Mouse (Mus musculus): ENCODE measurements around the gene Eif2b3. TPM values are rescaled to one million over a fixed set of nuclear protein-coding genes. Genes with fewer than 3 reads are reported as not detected.

Eif2b3 gene
- polyA plus RNA-seq, 1 experiment = 36.3 TPM

GRCm38 (mm10) chr4:117126675-117127290 is 107.6 kb downstream of the Eif2b3 start, which contains the start of gene Tctex1d4:
TSS of gene Tctex1d4 (plus strand) at chr4:117126794.
- TF ChIP-seq POLR2AphosphoS2 (IDR thresholded peaks at IDR 0.05; ENCODE audit: insufficient read length, low read depth) = no peak
- TF ChIP-seq TCF3 (IDR thresholded peaks at IDR 0.05; ENCODE audit: insufficient read length, low read depth) = no peak
- TF ChIP-seq CEBPB (IDR thresholded peaks at IDR 0.05; ENCODE audit: insufficient read depth, poor library complexity, severe bottlenecking) = no peak
- TF ChIP-seq POLR2A (IDR thresholded peaks at IDR 0.05; ENCODE audit: insufficient read length, low read depth) = no peak
- no peak for TF ChIP-seq MYOG (IDR thresholded peaks at IDR 0.05; ENCODE audit: control insufficient read depth in 1 of 3, insufficient read depth in 1 of 3, insufficient read length in 2 of 3, low read depth in 2 of 3)
- no peak for TF ChIP-seq REST (IDR thresholded peaks at IDR 0.05; ENCODE audit: insufficient read depth, insufficient read length)
- no peak for TF ChIP-seq SRF (IDR thresholded peaks at IDR 0.05; ENCODE audit: control insufficient read depth, insufficient read length, low read depth)
- no peak for TF ChIP-seq USF1 (IDR thresholded peaks at IDR 0.05; ENCODE audit: low read depth)
- no peak for TF ChIP-seq E2F4 (IDR thresholded peaks at IDR 0.05; ENCODE audit: insufficient read depth)
- no peak for TF ChIP-seq MAX (IDR thresholded peaks at IDR 0.05; ENCODE audit: low read depth)
- TF ChIP-seq TCF12 (IDR thresholded peaks at IDR 0.05; ENCODE audit: insufficient read depth, poor library complexity, severe bottlenecking) = no peak
- Histone ChIP-seq H3K79me2 (ENCODE audit: control insufficient read depth, insufficient read depth) (peaks cover 7% of the 10 kb centered on the region), H3K4me2 (ENCODE audit: low read depth) (peak within 1 kb of the TSS; percentile 92), H3K27me3 (ENCODE audit: control insufficient read depth, insufficient read depth, insufficient read length) (no peaks in the 10 kb centered on the region), H3ac (ENCODE audit: control insufficient read depth, insufficient read length) (no peak within 1 kb of the TSS), H3K4me3 (peak within 1 kb of the TSS; percentile 20), H3K36me3 (ENCODE audit: control insufficient read depth, insufficient read depth) (peaks cover 9% of the 10 kb centered on the region)

GRCm38 (mm10) chr4:117127991-117128686 is 108.9 kb downstream of the Eif2b3 start:
- peak; percentile 40 for TF ChIP-seq POLR2AphosphoS2 (IDR thresholded peaks at IDR 0.05; ENCODE audit: insufficient read length, low read depth)
- no peak for TF ChIP-seq MYOD1 (IDR thresholded peaks at IDR 0.05; ENCODE audit: control insufficient read depth in 1 of 3, insufficient read length in 2 of 3, low read depth in 2 of 3)
- Histone ChIP-seq H3K4me3 (no peak overlapping the region), H3ac (ENCODE audit: control insufficient read depth, insufficient read length) (no peak overlapping the region), H3K4me2 (ENCODE audit: low read depth) (no peak overlapping the region), H3K27me3 (ENCODE audit: control insufficient read depth, insufficient read depth, insufficient read length) (no peaks in the 10 kb centered on the region), H3K79me2 (ENCODE audit: control insufficient read depth, insufficient read depth) (peaks cover 17% of the 10 kb centered on the region), H3K36me3 (ENCODE audit: control insufficient read depth, insufficient read depth) (peaks cover 9% of the 10 kb centered on the region)

- peaks cover 12% of the 10 kb centered on the region for H3K79me2 ChIP-seq (ENCODE audit: control insufficient read depth, insufficient read depth)
- H3K4me2 ChIP-seq (ENCODE audit: low read depth) = no peak overlapping the region
- no peaks in the 10 kb centered on the region for H3K27me3 ChIP-seq (ENCODE audit: control insufficient read depth, insufficient read depth, insufficient read length)
- peaks cover 9% of the 10 kb centered on the region for H3K36me3 ChIP-seq (ENCODE audit: control insufficient read depth, insufficient read depth)
- TF ChIP-seq MYOG (IDR thresholded peaks at IDR 0.05; ENCODE audit: control insufficient read depth in 1 of 3, insufficient read depth in 1 of 3, insufficient read length in 2 of 3, low read depth in 2 of 3) (no peak), MAX (IDR thresholded peaks at IDR 0.05; ENCODE audit: low read depth) (no peak), SRF (IDR thresholded peaks at IDR 0.05; ENCODE audit: control insufficient read depth, insufficient read length, low read depth) (no peak), MYOD1 (IDR thresholded peaks at IDR 0.05; ENCODE audit: control insufficient read depth in 1 of 3, insufficient read length in 2 of 3, low read depth in 2 of 3) (peak in 1 of 3 experiments; percentile 46)
- H3ac ChIP-seq (ENCODE audit: control insufficient read depth, insufficient read length) = no peak overlapping the region
- H3K4me3 ChIP-seq = no peak overlapping the region
Observed at GRCm38 (mm10) chr4:117130790-117131189, 111.6 kb downstream of the Eif2b3 start.

GRCm38 (mm10) chr4:117131198-117131597 is 112.0 kb downstream of the Eif2b3 start:
- Histone ChIP-seq H3K27me3 (ENCODE audit: control insufficient read depth, insufficient read depth, insufficient read length) (no peaks in the 10 kb centered on the region), H3K4me2 (ENCODE audit: low read depth) (no peak overlapping the region), H3K36me3 (ENCODE audit: control insufficient read depth, insufficient read depth) (peaks cover 9% of the 10 kb centered on the region), H3ac (ENCODE audit: control insufficient read depth, insufficient read length) (no peak overlapping the region), H3K79me2 (ENCODE audit: control insufficient read depth, insufficient read depth) (peaks cover 12% of the 10 kb centered on the region), H3K4me3 (no peak overlapping the region)
- no peak for TF ChIP-seq POLR2A (IDR thresholded peaks at IDR 0.05; ENCODE audit: insufficient read length, low read depth)
- no peak for TF ChIP-seq POLR2AphosphoS2 (IDR thresholded peaks at IDR 0.05; ENCODE audit: insufficient read length, low read depth)
- no peak for TF ChIP-seq CEBPB (IDR thresholded peaks at IDR 0.05; ENCODE audit: insufficient read depth, poor library complexity, severe bottlenecking)
- no peak for TF ChIP-seq MYOG (IDR thresholded peaks at IDR 0.05; ENCODE audit: control insufficient read depth in 1 of 3, insufficient read depth in 1 of 3, insufficient read length in 2 of 3, low read depth in 2 of 3)

GRCm38 (mm10) chr4:117131890-117132793 is 112.9 kb downstream of the Eif2b3 start:
- H3K79me2 ChIP-seq (ENCODE audit: control insufficient read depth, insufficient read depth) = peaks cover 12% of the 10 kb centered on the region
- peaks cover 9% of the 10 kb centered on the region for H3K36me3 ChIP-seq (ENCODE audit: control insufficient read depth, insufficient read depth)
- peak overlapping the region; percentile 73 for H3K4me2 ChIP-seq (ENCODE audit: low read depth)
- TF ChIP-seq TCF3 (IDR thresholded peaks at IDR 0.05; ENCODE audit: insufficient read length, low read depth) (no peak), MAX (IDR thresholded peaks at IDR 0.05; ENCODE audit: low read depth) (no peak), POLR2A (IDR thresholded peaks at IDR 0.05; ENCODE audit: insufficient read length, low read depth) (no peak), USF1 (IDR thresholded peaks at IDR 0.05; ENCODE audit: low read depth) (no peak), E2F4 (IDR thresholded peaks at IDR 0.05; ENCODE audit: insufficient read depth) (no peak), MYOD1 (IDR thresholded peaks at IDR 0.05; ENCODE audit: control insufficient read depth in 1 of 3, insufficient read length in 2 of 3, low read depth in 2 of 3) (peak in 1 of 3 experiments; percentile 12), REST (IDR thresholded peaks at IDR 0.05; ENCODE audit: insufficient read depth, insufficient read length) (no peak), POLR2AphosphoS2 (IDR thresholded peaks at IDR 0.05; ENCODE audit: insufficient read length, low read depth) (no peak), SRF (IDR thresholded peaks at IDR 0.05; ENCODE audit: control insufficient read depth, insufficient read length, low read depth) (no peak), TCF12 (IDR thresholded peaks at IDR 0.05; ENCODE audit: insufficient read depth, poor library complexity, severe bottlenecking) (no peak), MYOG (IDR thresholded peaks at IDR 0.05; ENCODE audit: control insufficient read depth in 1 of 3, insufficient read depth in 1 of 3, insufficient read length in 2 of 3, low read depth in 2 of 3) (peak; percentile 7 to 78 (median 64))
- H3K4me3 ChIP-seq = peak overlapping the region; percentile 62
- H3ac ChIP-seq (ENCODE audit: control insufficient read depth, insufficient read length) = peak overlapping the region; percentile 60
- H3K27me3 ChIP-seq (ENCODE audit: control insufficient read depth, insufficient read depth, insufficient read length) = no peaks in the 10 kb centered on the region
